8 mouse cellular contexts compared by ENCODE assay signal in the genomic region with DNA sequence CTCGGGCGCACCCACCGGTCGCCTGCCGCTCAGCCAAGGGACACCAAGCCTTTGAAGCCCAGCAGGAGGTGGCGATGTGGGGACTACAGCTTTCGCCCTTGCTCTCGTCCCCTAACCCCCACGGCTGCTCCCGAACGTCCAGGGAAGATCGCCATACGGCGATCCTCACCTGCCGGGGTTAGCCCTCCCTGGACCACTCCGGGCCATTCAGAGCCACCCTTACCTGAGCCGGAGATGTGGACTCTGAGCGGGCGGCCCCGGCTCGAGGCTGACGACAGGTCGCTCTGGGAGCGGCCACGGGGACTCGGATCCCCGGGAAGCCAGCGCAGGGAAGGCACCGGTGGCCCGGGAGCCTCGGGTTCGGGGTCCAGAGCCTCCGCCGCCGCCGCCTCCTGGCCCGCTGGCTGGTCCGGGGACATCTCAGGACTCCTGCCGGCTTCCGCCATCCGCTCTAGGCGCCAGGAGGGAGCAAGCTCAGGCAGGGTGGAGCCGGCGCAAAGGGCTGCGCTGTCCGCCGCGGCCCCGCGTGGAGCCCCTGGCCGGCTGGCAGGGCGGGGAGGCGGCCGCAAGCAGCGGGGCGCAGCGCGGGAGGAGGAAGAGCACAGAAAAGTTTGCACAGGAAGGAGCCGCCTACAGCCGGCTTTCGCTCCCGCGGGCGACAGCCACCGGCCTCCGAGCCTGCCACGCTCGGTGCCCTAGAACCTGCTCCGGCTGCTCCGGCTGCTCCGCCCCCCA. TPM values are rescaled to one million over a fixed set of nuclear protein-coding genes. Genes with fewer than 3 reads are reported as not detected.
A peak's percentile ranks its signal among the peaks of the same experiment; 100 is the strongest.
DNase-seq lines count a peak whose midpoint lies in the region; ATAC-seq and TF ChIP-seq lines count a peak whose summit lies in the region.

Gene Phactr2, minus strand, starts transcription at position 580 of the 735 bp plus-strand sequence.

- under 1% methylated on average over 65 of the region's 71 CpGs for WGBS in hindbrain, embryonic 13.5 days

- H3K27ac ChIP-seq in ES-E14 (ENCODE audit: insufficient read depth, low read depth, low read length, poor library complexity, severe bottlenecking): no peak within 1 kb of the TSS
- H3K27ac ChIP-seq in brown adipose tissue, adult 24 weeks (replicated peaks; ENCODE audit: low read depth, low read length): no peak within 1 kb of the TSS
- H3K27ac ChIP-seq in hindbrain, embryonic 13.5 days: no peak within 1 kb of the TSS

- H3K4me2 ChIP-seq in hindbrain, embryonic 13.5 days: peak within 1 kb of the TSS; percentile 98

- in situ Hi-C loops in ES-E14 (cut with MboI; ENCODE audit: low sequenced_read_pairs in 2 of 2, unreplicated experiment in 2 of 2): no loop called here

- intact Hi-C loops in left cerebral cortex, postnatal 25 days (cut with DNase I): loop anchor here (2.0 kb wide), 1 partner anchor 27 kb away; no protein-coding TSS in a partner anchor

- peaks cover 53% of the 10 kb centered on the region for H3K27me3 ChIP-seq in hindbrain, embryonic 13.5 days
- peaks cover 68% of the 10 kb centered on the region for H3K27me3 ChIP-seq in megakaryocyte, embryonic 14.5 days (replicated peaks)

- H3K4me1 ChIP-seq in ES-E14 (ENCODE audit: control insufficient read depth in 2 of 2, insufficient read depth in 2 of 2, low read length in 2 of 2, poor library complexity in 1 of 2): peaks cover 0 to 4% of the 10 kb centered on the region in 2 experiments; a peak in 1 of 4 replicates
- no peaks in the 10 kb centered on the region; the same call in 1 of the 2 replicates for H3K4me1 ChIP-seq in brown adipose tissue, adult 24 weeks (ENCODE audit: control insufficient read depth, insufficient read depth, insufficient read length, low read length)
- peaks cover 16% of the 10 kb centered on the region for H3K4me1 ChIP-seq in hindbrain, embryonic 13.5 days (replicated peaks)
- H3K4me1 ChIP-seq in megakaryocyte, embryonic 14.5 days: peaks cover 20% of the 10 kb centered on the region

- peak within 1 kb of the TSS; percentile 70 to 74 for H3K4me3 ChIP-seq in ES-E14 (ENCODE audit: insufficient read depth in 1 of 2, low read depth in 1 of 2, low read length in 2 of 2, poor library complexity in 1 of 2, severe bottlenecking in 1 of 2)
- H3K4me3 ChIP-seq in brown adipose tissue, adult 24 weeks (ENCODE audit: insufficient read depth, low read depth, low read length): peak within 1 kb of the TSS; percentile 60
- H3K4me3 ChIP-seq in hindbrain, embryonic 13.5 days: peak within 1 kb of the TSS; percentile 70
- peak within 1 kb of the TSS; percentile 91 for H3K4me3 ChIP-seq in megakaryocyte, embryonic 14.5 days (replicated peaks)

- peak; percentile 19 for DNase-seq in ES-E14 (ENCODE audit: low read depth, low spot score)
- DNase-seq in gastrocnemius, adult 18-20 months (ENCODE audit: low spot score): peak; percentile 1
- DNase-seq in left cerebral cortex, postnatal 25 days (ENCODE audit: low spot score in 2 of 2): peak in 1 of 2 experiments; percentile 18
- DNase-seq in right cerebral cortex, postnatal 14 days: peak; percentile 29
- peak; percentile 55 for DNase-seq in yolk sac, embryonic 10.5 days (ENCODE audit: low spot score)

- ATAC-seq in hindbrain, embryonic 13.5 days (ENCODE audit: low FRiP score): peak; percentile 86

- H3K9ac ChIP-seq in ES-E14 (ENCODE audit: insufficient read depth, low read depth, low read length, poor library complexity, severe bottlenecking): peak within 1 kb of the TSS; percentile 58
- H3K9ac ChIP-seq in hindbrain, embryonic 13.5 days: peak within 1 kb of the TSS; percentile 82

- no peaks in the 10 kb centered on the region for H3K36me3 ChIP-seq in ES-E14 (ENCODE audit: control insufficient read depth, insufficient read depth, low read length, poor library complexity, severe bottlenecking)
- H3K36me3 ChIP-seq in hindbrain, embryonic 13.5 days: no peaks in the 10 kb centered on the region
- no peaks in the 10 kb centered on the region for H3K36me3 ChIP-seq in megakaryocyte, embryonic 14.5 days (replicated peaks; ENCODE audit: low read length)

- H3K9me3 ChIP-seq in ES-E14 (ENCODE audit: control insufficient read depth, insufficient read depth, low read depth, low read length): no peaks in the 10 kb centered on the region
- H3K9me3 ChIP-seq in hindbrain, embryonic 13.5 days: no peaks in the 10 kb centered on the region
- no peaks in the 10 kb centered on the region for H3K9me3 ChIP-seq in megakaryocyte, embryonic 14.5 days

TF ChIP-seq in ES-E14, 5 proteins besides CTCF, POLR2A, EP300 and RAD21:
- TF ChIP-seq CHD2 (IDR thresholded peaks at IDR 0.05; ENCODE audit: low read depth, low read length) (no peak), MAFK (IDR thresholded peaks at IDR 0.05; ENCODE audit: insufficient read depth, low read depth, low read length) (no peak), ZNF384 (IDR thresholded peaks at IDR 0.05; ENCODE audit: low read depth, low read length) (no peak), HCFC1 (IDR thresholded peaks at IDR 0.05; ENCODE audit: borderline replicate concordance, insufficient read depth, low read length) (no peak), ZC3H11A (IDR thresholded peaks at IDR 0.05; ENCODE audit: borderline replicate concordance, low read depth, low read length) (no peak)

RNA-seq across cellular contexts. Expression of gene Phactr2, which starts in this region (rescaled TPM):
- total RNA-seq in ES-E14 (2012; rRNA removed): 2.1 and 2.2 TPM in 2 replicates
- polyA plus RNA-seq in brown adipose tissue, adult 24 weeks (2012; ENCODE audit: insufficient read depth, insufficient read length, missing spikeins): 11.8 and 15.3 TPM in 2 replicates
- 10 to 100 TPM; 17.6 to 19.4 TPM for total RNA-seq in gastrocnemius, adult 18-20 months (2021)
- polyA plus RNA-seq in hindbrain, embryonic 13.5 days (2015; fragmentation: Nextera tagmentation; extraction: Ambion mirVana): 6.2 and 7.8 TPM in 2 replicates
- total RNA-seq in left cerebral cortex, postnatal 25 days (2021): 10 to 100 TPM; 24.5 to 27.1 TPM
- 1.5 and 2.3 TPM in 2 replicates for polyA plus RNA-seq in megakaryocyte, embryonic 14.5 days (2012; ENCODE audit: insufficient read depth, low replicate concordance)
